Mouse (Mus musculus) Patski (cell line): ENCODE results near the gene Bcas3. TPM values are rescaled to one million over a fixed set of nuclear protein-coding genes. Genes with fewer than 3 reads are reported as not detected.

Experiments used
- ATAC-seq: fragments of 100-300 bp; one replicate; pipeline ENCODE4 v1.8.0; 2021
- CTCF ChIA-PET: fragments of 350-600 bp; sonication (Branson Sonifier 250); formaldehyde crosslinking; loops from one replicate; lab custom pipeline; 2022; ENCODE audit warnings: inconsistent platforms; lab: Charles Lee
- POLR2A ChIA-PET: fragments of 350-600 bp; sonication (Branson Sonifier 250); formaldehyde crosslinking; loops from one replicate; lab custom pipeline; 2022; ENCODE audit warnings: antibody characterized with exemption, inconsistent platforms; lab: Charles Lee
- DNase-seq: peaks from one replicate; pipeline ENCODE4 v3.0.0-alpha.2; 2011; ENCODE audit warnings: low read depth, low spot score
- H3K27me3 ChIP-seq: fragments of 371-371 bp; one replicate; pipeline ENCODE4 v1.5.1; 2021
- CTCF ChIP-seq: fragments of 100-300 bp; IDR thresholded peaks from one replicate; pipeline ENCODE4 v1.5.1; 2021
- in situ Hi-C: fragments of 300-500 bp; cut with MboI; formaldehyde crosslinking; loops from 3 replicates; pipeline ENCODE4 v1.11.1; 2018; ENCODE audit warnings: low pct_unique_long_range_greater_than_20kb, mixed read lengths
- polyA plus RNA-seq: library from polyadenylated mRNA; unstranded; gene quantifications from one replicate; pipeline ENCODE4 v1.2.3, GENCODE M21; 2021

Bcas3 gene
- polyA plus RNA-seq, 1 experiment from 2014 or later, result 31.6 TPM

GRCm38 (mm10) chr11:85525979-85526775 is 173.2 kb downstream of the Bcas3 start:
- POLR2A ChIA-PET, result interaction anchor here (0.7 kb wide), 1 partner anchor 25 kb away, joined by 3 read pairs; no protein-coding TSS in a partner anchor
- DNase-seq (no peak), ATAC-seq (no peak)
- no peak for TF ChIP-seq CTCF
- in situ Hi-C loops, result loop anchor here (5.0 kb wide), 1 partner anchor 296 kb away; no protein-coding TSS in a partner anchor
- H3K27me3 ChIP-seq, result no peaks in the 10 kb centered on the region
- CTCF ChIA-PET, result interaction anchor here (1.7 to 3.2 kb wide), 2 partner anchors 8 to 61 kb away, joined by 3 to 10 read pairs; no protein-coding TSS in a partner anchor

GRCm38 (mm10) chr11:85527261-85527660 is 174.3 kb downstream of the Bcas3 start:
- POLR2A ChIA-PET, result no interaction called here
- in situ Hi-C loops, result loop anchor here (5.0 kb wide), 1 partner anchor 295 kb away; no protein-coding TSS in a partner anchor
- DNase-seq (no peak), ATAC-seq (no peak)
- H3K27me3 ChIP-seq, result no peaks in the 10 kb centered on the region
- CTCF ChIA-PET, result interaction anchor here (1.6 to 3.2 kb wide), 2 partner anchors 9 to 30 kb away, joined by 3 to 10 read pairs; no protein-coding TSS in a partner anchor
- no peak for TF ChIP-seq CTCF

- H3K27me3 ChIP-seq, result no peaks in the 10 kb centered on the region
- DNase-seq (no peak), ATAC-seq (no peak)
- ChIA-PET CTCF (interaction anchor here (3.2 kb wide), 1 partner anchor 11 kb away, joined by 10 read pairs; no protein-coding TSS in a partner anchor), POLR2A (interaction anchor here (0.7 kb wide), 1 partner anchor 180 kb away, joined by 3 read pairs; no protein-coding TSS in a partner anchor)
- no peak for TF ChIP-seq CTCF
- in situ Hi-C loops, result loop anchor here (5.0 kb wide), 1 partner anchor 293 kb away; no protein-coding TSS in a partner anchor
Measured at GRCm38 (mm10) chr11:85529531-85530285, 176.7 kb downstream of the Bcas3 start.

GRCm38 (mm10) chr11:85540989-85541388 is 188.0 kb downstream of the Bcas3 start:
- no peaks in the 10 kb centered on the region for H3K27me3 ChIP-seq
- ChIA-PET POLR2A (no interaction called here), CTCF (no interaction called here)
- no peak for TF ChIP-seq CTCF
- no peak for ATAC-seq
- DNase-seq, result no peak
- in situ Hi-C loops, result no loop called here

GRCm38 (mm10) chr11:85543311-85543710 is 190.3 kb downstream of the Bcas3 start:
- ChIA-PET POLR2A (no interaction called here), CTCF (no interaction called here)
- no peak for ATAC-seq
- no peak for TF ChIP-seq CTCF
- in situ Hi-C loops, result no loop called here
- no peaks in the 10 kb centered on the region for H3K27me3 ChIP-seq
- no peak for DNase-seq

- ATAC-seq (no peak), DNase-seq (no peak)
- POLR2A ChIA-PET, result no interaction called here
- no peaks in the 10 kb centered on the region for H3K27me3 ChIP-seq
- CTCF ChIA-PET, result no interaction called here
- in situ Hi-C loops, result no loop called here
- TF ChIP-seq CTCF, result no peak
Measured at GRCm38 (mm10) chr11:85545602-85546001, 192.6 kb downstream of the Bcas3 start.

GRCm38 (mm10) chr11:85547966-85548365 is 195.0 kb downstream of the Bcas3 start:
- ATAC-seq (no peak), DNase-seq (no peak)
- no peak for TF ChIP-seq CTCF
- ChIA-PET CTCF (no interaction called here), POLR2A (no interaction called here)
- in situ Hi-C loops, result no loop called here
- no peaks in the 10 kb centered on the region for H3K27me3 ChIP-seq

GRCm38 (mm10) chr11:85549651-85550050 is 196.7 kb downstream of the Bcas3 start:
- TF ChIP-seq CTCF, result no peak
- DNase-seq (no peak), ATAC-seq (no peak)
- in situ Hi-C loops, result no loop called here
- H3K27me3 ChIP-seq, result no peaks in the 10 kb centered on the region
- ChIA-PET POLR2A (no interaction called here), CTCF (no interaction called here)

- TF ChIP-seq CTCF, result no peak
- DNase-seq (no peak), ATAC-seq (no peak)
- in situ Hi-C loops, result no loop called here
- no peaks in the 10 kb centered on the region for H3K27me3 ChIP-seq
- ChIA-PET CTCF (no interaction called here), POLR2A (no interaction called here)
Measured at GRCm38 (mm10) chr11:85555066-85555465, 202.1 kb downstream of the Bcas3 start.

- in situ Hi-C loops, result no loop called here
- no peak for TF ChIP-seq CTCF
Measured at GRCm38 (mm10) chr11:85555721-85556120, 202.8 kb downstream of the Bcas3 start.

GRCm38 (mm10) chr11:85565068-85565467 is 212.1 kb downstream of the Bcas3 start:
- CTCF ChIA-PET, result no interaction called here
- no peak for ATAC-seq
- H3K27me3 ChIP-seq, result no peaks in the 10 kb centered on the region
- TF ChIP-seq CTCF, result no peak
- in situ Hi-C loops, result no loop called here
- DNase-seq, result no peak
- POLR2A ChIA-PET, result no interaction called here

More at GRCm38 (mm10) chr11:85555721-85556120, 202.8 kb downstream of the Bcas3 start:
- ATAC-seq (no peak), DNase-seq (no peak)
- H3K27me3 ChIP-seq, result no peaks in the 10 kb centered on the region
- ChIA-PET POLR2A (no interaction called here), CTCF (no interaction called here)
